Mouse (Mus musculus) limb, embryonic 14.5 days (tissue): Measurements from ENCODE around the gene 4930578C19Rik. TPM values are rescaled to one million over a fixed set of nuclear protein-coding genes. Genes with fewer than 3 reads are reported as not detected.
"Not testable (repeated sequence)": the region's sequence is repeated elsewhere in the genome, so short reads cannot be mapped to it uniquely, and the experiment has no call there.

Experiments used
- ATAC-seq: fragments of 200-750 bp; cut with Nextera tagmentation; 2 replicates; pipeline ENCODE4 v1.8.0; 2017; ENCODE audit warnings: low read depth, moderate number of reproducible peaks, moderate TSS enrichment; ENCODE audit not compliant: low FRiP score
- DNase-seq: peaks from one replicate; pipeline ENCODE4 v3.0.0-alpha.2; 2015; ENCODE audit warnings: low spot score
- H3K27ac ChIP-seq: fragments of 300-500 bp; sonication (generic); replicated peaks from 2 replicates; pipeline ENCODE4 v1.5.1; 2014; ENCODE audit warnings: low read depth, mild to moderate bottlenecking, low read length, moderate library complexity, mixed read lengths
- H3K27me3 ChIP-seq: fragments of 300-500 bp; sonication (generic); 2 replicates; pipeline ENCODE4 v1.6.1; 2014; ENCODE audit warnings: low read length, mixed read lengths; ENCODE audit not compliant: control insufficient read depth, insufficient read depth
- H3K36me3 ChIP-seq: fragments of 300-500 bp; sonication (generic); 2 replicates; pipeline ENCODE4 v1.6.1; 2014; ENCODE audit warnings: mild to moderate bottlenecking, low read length, moderate library complexity, mixed read lengths; ENCODE audit not compliant: control insufficient read depth, insufficient read depth
- H3K4me1 ChIP-seq: fragments of 300-500 bp; sonication (generic); 2 replicates; pipeline ENCODE4 v1.6.1; 2014; ENCODE audit warnings: antibody characterized with exemption, low read length, mixed read lengths; ENCODE audit not compliant: control insufficient read depth, insufficient read depth
- H3K4me2 ChIP-seq: fragments of 300-500 bp; sonication (generic); replicated peaks from 2 replicates; pipeline ENCODE4 v1.6.1; 2014; ENCODE audit warnings: low read depth, mild to moderate bottlenecking, low read length, moderate library complexity; ENCODE audit not compliant: severe bottlenecking
- H3K4me3 ChIP-seq: fragments of 300-500 bp; sonication (generic); replicated peaks from 2 replicates; pipeline ENCODE4 v1.5.1; 2014; ENCODE audit warnings: low read length
- H3K9ac ChIP-seq: fragments of 300-500 bp; sonication (generic); 2 replicates; pipeline ENCODE4 v1.6.1; 2014; ENCODE audit warnings: mild to moderate bottlenecking, low read depth, low read length, moderate library complexity; ENCODE audit not compliant: severe bottlenecking
- H3K9me3 ChIP-seq: fragments of 300-500 bp; sonication (generic); 2 replicates; pipeline ENCODE4 v1.6.1; 2016; ENCODE audit warnings: low read length; ENCODE audit not compliant: control insufficient read depth
- POLR2A ChIP-seq: fragments of 200-500 bp; IDR thresholded peaks from 2 replicates; pipeline ENCODE4 v1.8.0; 2012; ENCODE audit warnings: inconsistent platforms, mild to moderate bottlenecking, moderate library complexity, borderline replicate concordance; ENCODE audit not compliant: insufficient read depth, insufficient read length; ENCODE audit errors: extremely low read depth
- WGBS: fragments of 180-500 bp; shearing (Covaris S2); extraction: QIAGEN DNeasy Blood & Tissue Kit; methylation state at CpG from one replicate; pipeline ENCODE4 v1.1.7; 2014; 5-methylcytosine and 5-hydroxymethylcytosine counted together
- polyA plus RNA-seq, 2 experiments: library from polyadenylated mRNA; depleted of rRNA in 1 of 2; stranded (reverse) in 1 of 2; unstranded in 1 of 2; fragments of >200 nt; fragmentation: Nextera tagmentation in 1 of 2; extraction: Ambion mirVana in 1 of 2; gene quantifications; 2 replicates each; pipeline versions ENCODE4 v1.2.1 to v1.2.3; 2012 to 2014

4930578C19Rik gene
- polyA plus RNA-seq, 2 experiments, result 1.1 to 1.7 TPM

DNA sequence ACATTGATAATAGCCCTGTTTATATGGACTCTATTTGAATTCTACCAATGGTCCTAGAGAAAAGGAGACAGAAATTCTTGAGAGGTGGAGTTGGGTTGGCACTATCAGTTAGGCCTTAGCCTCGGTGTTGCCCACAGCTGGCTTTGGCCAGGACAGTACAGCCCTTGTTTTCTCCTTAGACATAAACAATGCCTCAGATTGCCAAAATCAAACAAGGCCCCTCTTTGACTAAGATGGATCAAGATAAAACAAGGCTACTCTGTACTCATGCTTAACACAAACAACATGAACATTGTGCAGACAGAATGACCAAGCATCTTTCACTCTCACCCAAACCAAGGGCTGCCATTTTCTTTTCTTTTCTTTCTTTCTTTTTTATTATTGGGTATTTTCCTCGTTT, 51.6 kb downstream of the 4930578C19Rik start:
- H3K4me3 ChIP-seq, result no peak overlapping the region
- no peaks in the 10 kb centered on the region for H3K9me3 ChIP-seq
- H3K4me2 ChIP-seq, result no peak overlapping the region
- H3K36me3 ChIP-seq, result no peaks in the 10 kb centered on the region
- WGBS, result 65% methylated on average over 2 of the region's 2 CpGs
- no peaks in the 10 kb centered on the region for H3K27me3 ChIP-seq
- no peak for ATAC-seq
- H3K27ac ChIP-seq, result no peak overlapping the region
- no peak for TF ChIP-seq POLR2A
- H3K4me1 ChIP-seq, result no peaks in the 10 kb centered on the region
- H3K9ac ChIP-seq, result no peak overlapping the region
- DNase-seq, result no peak

DNA sequence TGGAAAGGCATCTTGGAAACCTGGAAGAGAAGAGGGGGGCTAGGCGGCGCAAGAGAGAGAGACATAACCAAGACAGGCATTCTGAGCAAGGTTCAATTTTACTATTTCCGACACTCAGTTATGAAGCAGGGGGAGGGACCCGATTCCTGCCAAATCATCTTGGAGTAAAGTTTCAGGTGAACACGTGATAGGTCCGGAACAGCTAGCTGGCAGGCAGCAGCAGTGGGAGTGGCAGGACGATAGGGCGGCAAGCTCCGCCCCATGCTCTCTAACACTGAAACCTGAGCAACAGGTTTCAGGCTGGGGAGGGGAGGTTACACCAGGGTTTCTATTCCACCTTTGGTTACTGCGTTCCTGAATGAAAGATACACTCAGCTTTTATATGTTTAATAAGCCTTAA, 58.9 kb downstream of the 4930578C19Rik start:
- Histone ChIP-seq H3K27me3 (no peaks in the 10 kb centered on the region), H3K36me3 (no peaks in the 10 kb centered on the region), H3K4me1 (no peaks in the 10 kb centered on the region), H3K9ac (no peak overlapping the region), H3K9me3 (no peaks in the 10 kb centered on the region), H3K4me3 (no peak overlapping the region), H3K4me2 (no peak overlapping the region), H3K27ac (no peak overlapping the region)
- 52% methylated on average over 10 of the region's 10 CpGs for WGBS
- TF ChIP-seq POLR2A, result no peak
- ATAC-seq (no peak), DNase-seq (no peak)

DNA sequence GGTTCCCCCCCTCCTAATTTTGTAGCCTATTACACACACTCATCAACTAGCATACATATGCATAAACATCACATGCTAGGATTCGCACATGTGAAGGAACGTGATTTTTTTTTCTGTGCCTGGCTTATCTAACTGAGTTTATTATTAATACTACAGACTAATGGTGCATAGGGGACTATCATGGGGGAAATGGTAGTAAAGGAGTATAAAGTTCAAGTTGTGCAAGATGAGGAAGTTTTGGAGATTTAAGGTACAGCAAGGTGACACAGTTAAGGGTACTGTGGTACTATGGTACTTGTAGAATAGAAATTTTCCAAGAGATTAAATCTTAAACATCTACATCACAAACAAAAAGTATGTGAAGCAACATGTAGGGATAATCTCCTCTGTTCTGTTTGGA, 64.5 kb downstream of the 4930578C19Rik start:
- Histone ChIP-seq H3K36me3 (no peaks in the 10 kb centered on the region), H3K9me3 (no peaks in the 10 kb centered on the region), H3K27me3 (no peaks in the 10 kb centered on the region), H3K9ac (no peak overlapping the region), H3K4me2 (no peak overlapping the region), H3K4me1 (no peaks in the 10 kb centered on the region), H3K27ac (no peak overlapping the region), H3K4me3 (no peak overlapping the region)
- ATAC-seq (no peak), DNase-seq (no peak)
- 88% methylated on average over 2 of the region's 2 CpGs for WGBS
- no peak for TF ChIP-seq POLR2A

DNA sequence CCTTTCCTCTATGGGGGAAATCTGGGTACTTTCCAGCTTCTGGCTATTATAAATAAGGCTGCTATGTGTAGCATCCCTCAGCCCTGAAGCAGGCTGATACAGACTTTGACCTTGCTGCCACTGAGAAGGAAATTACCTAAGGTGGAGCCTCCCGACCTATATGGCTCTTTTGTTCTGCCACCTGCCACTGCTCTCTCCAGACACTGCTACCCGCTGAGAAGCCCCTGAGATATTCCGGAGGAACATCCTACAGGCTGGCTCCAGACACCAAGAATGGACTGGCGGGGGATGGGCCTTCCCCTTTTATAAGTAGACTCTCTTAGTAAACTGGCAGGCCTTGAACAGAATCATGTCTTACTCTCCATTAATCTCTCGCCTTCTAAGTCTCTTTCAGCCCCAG, 77.0 kb downstream of the 4930578C19Rik start:
- H3K27me3 ChIP-seq, H3K4me1 ChIP-seq, H3K9me3 ChIP-seq, H3K9ac ChIP-seq, DNase-seq, ATAC-seq, H3K27ac ChIP-seq, H3K4me2 ChIP-seq, H3K36me3 ChIP-seq, H3K4me3 ChIP-seq: not testable (repeated sequence)
- WGBS, result 82% methylated on average over 5 of the region's 5 CpGs
